Mouse (Mus musculus): ENCODE results near the gene Nabp2. TPM values are rescaled to one million over a fixed set of nuclear protein-coding genes. Genes with fewer than 3 reads are reported as not detected.

The Nabp2 gene
- total RNA-seq, 2 experiments from 2014 or later: 68.8 to 105 TPM

- ATAC-seq (replicated peaks; ENCODE audit: poor library complexity): peak; percentile 70
These were observed 21.7 kb downstream of the Nabp2 start for GRCm38 (mm10) chr10:128389570-128389969.

- no peak for ATAC-seq (replicated peaks; ENCODE audit: poor library complexity)
These were observed 22.4 kb downstream of the Nabp2 start for GRCm38 (mm10) chr10:128388941-128389340.

DNA sequence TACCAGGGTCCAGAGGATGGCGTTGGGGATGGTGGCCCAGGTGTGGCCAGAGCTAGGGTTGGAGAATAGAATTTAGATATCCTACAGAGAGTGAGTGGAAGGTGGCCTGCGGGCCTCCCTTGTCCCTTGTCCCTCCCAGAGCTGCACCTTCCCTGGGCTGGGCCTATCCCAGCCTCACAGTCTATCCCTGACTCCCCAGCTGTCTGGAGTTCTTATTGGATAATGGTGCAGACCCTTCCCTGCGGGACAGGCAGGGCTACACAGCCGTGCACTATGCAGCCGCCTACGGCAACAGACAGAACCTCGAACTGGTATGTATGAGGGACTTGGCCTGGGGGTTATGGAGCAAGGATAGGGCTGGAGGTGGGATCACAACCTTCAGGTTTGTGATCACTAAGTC lies 25.4 kb downstream of the Nabp2 start:
- no peak for ATAC-seq (replicated peaks; ENCODE audit: poor library complexity)

DNA sequence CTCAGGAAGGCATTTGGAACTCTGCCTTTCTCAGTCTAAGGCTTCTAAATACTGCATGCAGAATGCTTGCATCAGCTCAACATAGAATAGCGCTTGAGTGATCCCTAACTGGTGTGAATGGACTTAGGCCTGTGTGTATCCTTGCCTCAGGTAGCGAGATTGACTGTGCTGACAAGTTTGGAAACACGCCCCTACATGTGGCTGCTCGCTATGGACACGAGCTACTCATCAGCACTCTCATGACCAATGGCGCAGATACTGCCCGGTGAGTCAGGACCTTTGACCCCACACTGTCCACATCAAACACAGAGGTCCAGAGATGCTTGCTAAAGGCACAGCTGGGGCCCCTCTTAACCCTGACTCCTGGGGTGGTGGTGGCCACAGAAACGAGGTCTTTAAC lies 28.8 kb downstream of the Nabp2 start:
- no peak for ATAC-seq (replicated peaks; ENCODE audit: poor library complexity)

DNA sequence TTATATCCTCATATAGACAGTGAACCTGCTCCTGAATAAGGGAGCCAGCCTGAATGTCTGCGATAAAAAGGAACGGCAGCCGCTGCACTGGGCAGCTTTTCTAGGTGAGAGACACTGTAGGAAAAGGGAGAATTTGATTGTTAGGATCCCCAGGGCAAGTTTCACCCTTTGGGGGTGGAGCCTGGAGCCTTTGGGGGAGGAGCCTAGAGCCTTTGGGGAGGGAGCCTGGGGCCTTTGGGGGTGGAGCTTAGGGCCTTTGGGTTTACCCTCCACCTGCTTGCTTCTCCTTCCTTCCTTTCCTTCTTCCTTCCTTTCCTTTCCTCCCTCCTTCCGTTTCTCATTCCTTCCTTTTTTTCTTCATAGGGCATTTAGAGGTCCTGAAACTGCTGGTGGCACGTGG lies 30.7 kb downstream of the Nabp2 start:
- ATAC-seq (replicated peaks; ENCODE audit: poor library complexity): peak; percentile 65

DNA sequence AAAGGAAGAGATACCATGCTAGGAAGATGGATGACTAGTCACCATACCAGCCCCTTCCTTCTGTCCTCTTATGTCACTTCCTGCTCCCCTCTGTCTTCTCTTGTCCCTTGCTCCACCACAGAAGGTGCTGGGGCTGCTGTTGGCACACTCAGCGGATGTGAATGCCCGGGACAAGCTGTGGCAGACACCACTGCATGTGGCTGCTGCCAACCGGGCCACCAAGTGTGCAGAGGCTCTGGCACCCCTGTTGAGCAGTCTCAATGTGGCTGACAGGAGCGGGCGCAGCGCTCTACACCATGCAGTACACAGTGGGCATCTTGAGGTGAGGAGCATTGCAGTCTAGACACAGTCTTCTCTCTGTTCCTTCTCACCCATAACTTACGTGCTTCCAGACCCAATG lies 32.0 kb downstream of the Nabp2 start:
- ATAC-seq (replicated peaks; ENCODE audit: poor library complexity): no peak

GRCm38 (mm10) chr10:128378462-128378861 lies 32.8 kb downstream of the Nabp2 start:
- no peak for ATAC-seq (replicated peaks; ENCODE audit: poor library complexity)

- no peak for ATAC-seq (replicated peaks; ENCODE audit: poor library complexity)
These were observed 33.3 kb downstream of the Nabp2 start for GRCm38 (mm10) chr10:128377940-128378448.

DNA sequence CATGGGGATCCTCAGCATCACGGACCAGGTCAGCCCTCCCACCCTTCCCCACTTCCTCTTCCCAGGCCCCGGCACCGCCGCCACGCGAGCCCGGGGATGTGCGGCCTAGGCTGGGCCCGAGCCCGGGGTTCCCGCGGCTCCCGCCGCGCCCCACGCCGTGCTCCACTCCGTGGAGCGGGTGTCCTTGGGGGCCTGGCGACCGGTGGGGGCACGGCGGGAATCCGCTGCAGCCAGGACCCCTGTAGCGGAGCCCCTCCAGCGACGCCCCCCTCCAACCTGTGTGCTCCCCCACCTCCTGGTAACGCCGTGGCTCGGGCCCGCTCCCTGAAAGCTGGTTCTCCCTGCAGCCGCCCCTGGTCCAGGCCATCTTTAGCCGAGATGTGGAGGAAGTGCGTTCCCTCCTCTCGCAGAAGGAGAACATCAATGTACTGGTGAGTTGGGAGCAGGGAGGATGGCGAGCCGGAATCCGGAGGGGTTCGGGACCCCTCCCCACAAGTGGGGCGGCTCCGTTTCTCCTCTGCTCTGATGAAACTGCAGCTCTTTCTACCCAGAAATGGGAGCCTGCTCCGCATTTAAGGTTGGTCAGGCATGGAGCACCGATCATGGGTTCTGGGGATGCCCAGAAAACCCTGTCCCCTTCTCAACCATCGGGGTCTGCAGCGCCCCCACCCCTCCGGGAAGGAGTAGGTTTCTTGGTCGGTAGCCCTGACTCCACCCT lies 33.9 kb downstream of the Nabp2 start:
- ATAC-seq (replicated peaks; ENCODE audit: poor library complexity): peak; percentile 6

DNA sequence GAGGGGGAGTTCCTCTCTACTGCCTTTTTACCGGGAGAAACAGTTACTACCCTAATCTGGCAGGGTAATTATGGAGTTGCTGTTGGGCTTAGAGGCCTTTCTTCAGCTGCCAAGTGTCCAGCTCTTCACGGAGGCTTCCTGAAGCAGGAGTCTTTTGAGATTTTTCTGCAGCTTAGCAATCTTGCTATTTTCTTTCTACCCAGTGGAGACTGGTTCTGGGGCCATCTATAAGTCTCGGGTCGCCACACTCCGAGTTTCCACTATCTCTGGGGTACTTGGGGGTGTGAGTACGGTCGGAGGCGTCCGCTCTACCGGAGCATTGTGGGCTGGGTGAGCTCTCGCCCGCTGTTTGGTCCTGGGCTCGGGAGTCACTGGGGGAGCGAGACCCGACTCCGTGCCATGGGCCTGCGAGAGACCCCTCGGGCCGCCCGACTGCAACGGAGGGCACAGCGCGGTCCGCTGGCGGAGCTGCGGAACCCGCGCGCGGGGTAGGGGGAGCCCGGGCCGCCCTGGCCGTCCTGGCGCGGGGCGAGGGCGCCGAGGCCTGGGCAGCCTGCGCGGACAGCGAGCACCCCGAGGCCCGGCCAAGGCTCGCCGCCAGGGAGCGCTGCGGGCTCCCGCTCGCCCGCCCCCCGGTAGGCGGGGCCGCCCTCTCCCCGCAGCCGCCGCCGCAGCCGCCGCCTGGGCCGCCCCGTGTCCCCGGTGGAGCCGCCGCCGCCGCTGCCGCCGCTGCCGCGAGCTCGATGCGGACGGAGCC lies 34.7 kb downstream of the Nabp2 start, which contains the start of gene Ankrd52:
Ankrd52 (plus strand) TSS at position 661 of the 757 bp plus-strand sequence.
- ATAC-seq (replicated peaks; ENCODE audit: poor library complexity): peak; percentile 62

GRCm38 (mm10) chr10:128376099-128376454 lies 35.2 kb downstream of the Nabp2 start:
- ATAC-seq (replicated peaks; ENCODE audit: poor library complexity): no peak

- peak; percentile 40 for ATAC-seq (replicated peaks; ENCODE audit: poor library complexity)
These were observed 36.9 kb downstream of the Nabp2 start for GRCm38 (mm10) chr10:128374393-128374792.

DNA sequence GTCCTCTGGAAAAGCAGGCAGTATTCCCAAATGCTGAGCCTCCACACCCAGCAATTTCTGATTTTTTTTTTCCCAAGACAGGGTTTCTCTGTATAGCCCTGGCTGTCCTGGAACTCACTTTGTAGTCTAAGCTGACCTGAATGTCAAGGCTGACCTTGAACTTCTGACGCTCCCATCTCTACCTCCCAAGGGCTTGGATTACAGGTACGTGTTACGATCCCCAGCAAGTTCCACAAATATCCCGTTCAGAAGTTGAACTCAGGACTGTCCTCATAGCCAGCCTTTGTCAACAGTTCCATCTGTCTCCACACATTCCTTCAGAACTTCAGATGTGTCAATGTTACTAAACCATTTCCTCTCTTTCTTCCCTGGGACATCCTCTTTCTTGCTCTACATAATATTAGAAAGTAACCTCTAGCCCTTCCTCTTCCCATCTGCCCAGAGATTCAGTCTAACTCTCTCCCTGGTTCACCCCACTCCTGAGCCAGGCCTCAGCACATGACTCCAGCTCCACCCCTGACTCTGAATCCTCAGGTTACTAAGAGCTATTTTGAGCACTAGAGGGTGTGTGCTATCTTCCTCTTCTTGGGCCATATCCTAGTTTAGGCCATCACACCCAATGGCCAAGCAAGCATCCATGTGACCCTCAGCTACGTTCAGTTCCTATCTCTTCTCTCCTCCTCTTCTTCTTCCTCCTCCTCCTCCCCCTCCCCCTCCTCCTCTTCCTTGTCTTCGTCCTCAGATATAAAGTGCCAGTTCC lies 38.1 kb downstream of the Nabp2 start:
- peak; percentile 47 for ATAC-seq (replicated peaks; ENCODE audit: poor library complexity)

DNA sequence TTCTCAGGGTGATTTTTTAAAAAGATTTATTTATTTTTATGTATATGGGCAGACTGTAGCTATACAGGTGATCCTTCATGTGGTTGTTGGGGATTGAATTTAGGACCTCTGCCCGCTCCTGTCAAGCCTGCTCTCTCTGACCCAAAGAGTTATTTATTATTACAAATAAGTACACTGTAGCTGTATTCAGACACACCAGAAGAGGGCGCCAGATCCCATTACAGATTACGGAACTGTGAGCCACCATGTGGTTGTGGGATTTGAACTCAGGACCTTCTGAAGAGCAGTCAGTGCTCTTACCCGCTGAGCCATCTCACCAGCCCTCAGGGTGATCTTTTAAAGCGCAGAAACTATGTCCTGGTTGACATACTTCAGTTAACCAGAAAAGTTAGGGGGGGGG lies 39.1 kb downstream of the Nabp2 start:
- no peak for ATAC-seq (replicated peaks; ENCODE audit: poor library complexity)

- no peak for ATAC-seq (replicated peaks; ENCODE audit: poor library complexity)
These were observed 40.7 kb downstream of the Nabp2 start for GRCm38 (mm10) chr10:128370601-128371000.

- ATAC-seq (replicated peaks; ENCODE audit: poor library complexity): no peak
These were observed 41.3 kb downstream of the Nabp2 start for GRCm38 (mm10) chr10:128370021-128370420.

- ATAC-seq (replicated peaks; ENCODE audit: poor library complexity): no peak
These were observed 41.7 kb downstream of the Nabp2 start for GRCm38 (mm10) chr10:128369599-128369998.

GRCm38 (mm10) chr10:128369218-128369543 lies 42.1 kb downstream of the Nabp2 start:
- no peak for ATAC-seq (replicated peaks; ENCODE audit: poor library complexity)

DNA sequence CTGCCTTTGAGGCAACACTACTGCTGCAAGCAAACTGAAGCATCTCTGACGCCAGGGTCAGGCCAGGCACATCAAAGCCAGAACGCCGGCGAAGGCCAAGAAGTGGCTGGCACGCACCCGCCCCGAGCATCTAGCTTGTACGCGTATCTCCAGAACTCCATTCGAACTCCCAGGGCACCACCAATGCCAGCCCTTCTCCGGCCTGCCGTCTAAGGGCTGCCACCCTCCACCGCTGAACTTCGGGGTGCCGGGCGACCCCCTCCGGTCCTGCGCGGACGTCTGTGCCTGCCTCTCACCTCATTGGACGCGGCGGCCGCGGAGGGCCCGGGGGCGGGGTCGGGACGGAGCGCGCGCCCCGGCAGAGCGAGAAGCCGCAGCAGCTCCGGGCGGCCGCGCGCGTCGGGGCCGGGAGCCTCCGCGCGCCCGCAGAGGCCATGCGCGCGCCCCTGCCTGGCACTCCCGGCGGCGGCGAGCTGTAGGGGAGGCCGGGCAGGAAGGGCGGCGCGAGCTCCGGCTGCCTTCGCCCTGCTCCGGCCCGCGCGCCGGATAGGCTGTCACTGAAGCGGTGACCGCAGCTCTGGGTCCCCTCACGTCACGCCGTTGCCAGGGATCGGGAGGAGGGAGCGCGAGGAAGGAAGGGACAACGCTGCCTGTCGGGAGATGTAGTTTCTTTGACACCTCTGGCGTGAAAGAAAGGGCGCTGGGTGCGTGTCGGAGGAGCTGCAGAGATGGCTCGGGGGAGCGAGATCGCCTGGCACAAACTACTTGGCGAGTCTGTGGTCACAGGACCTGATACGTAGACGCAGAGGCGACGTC lies 42.7 kb downstream of the Nabp2 start, which contains the start of gene Coq10a:
Coq10a (minus strand) TSS at position 596 of the 816 bp plus-strand sequence.
- peak; percentile 76 for ATAC-seq (replicated peaks; ENCODE audit: poor library complexity)

DNA sequence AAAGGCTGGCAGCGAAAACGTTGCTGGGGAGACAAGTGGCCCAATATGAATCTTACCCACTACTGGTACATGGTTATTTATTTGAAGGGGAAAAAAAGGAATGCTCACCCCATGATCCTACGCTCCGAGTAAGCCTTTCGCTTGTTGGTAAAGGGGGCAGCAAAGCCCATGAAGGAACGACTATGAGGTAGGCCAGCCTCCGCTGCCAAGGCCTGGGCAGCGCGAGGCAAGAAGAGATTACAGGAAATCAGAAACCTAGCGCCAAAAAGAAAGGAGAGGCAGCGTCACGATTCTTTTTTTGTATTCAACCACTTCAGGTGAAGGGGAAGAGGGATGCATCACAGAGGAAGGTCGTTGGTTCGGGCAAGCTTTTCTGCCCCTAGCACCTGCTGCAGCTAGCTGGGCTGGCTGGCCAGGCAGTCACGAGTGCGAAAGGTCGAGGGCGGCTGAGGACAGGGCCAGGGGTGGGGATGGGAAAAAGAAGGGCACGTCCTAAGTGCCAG lies 43.3 kb downstream of the Nabp2 start:
- no peak for ATAC-seq (replicated peaks; ENCODE audit: poor library complexity)

Measured in megakaryocyte progenitor cell, adult 5-6 weeks (primary cell).